Mouse (Mus musculus) forebrain, embryonic 11.5 days (tissue): ENCODE measurements around the gene Cldn7. TPM values are rescaled to one million over a fixed set of nuclear protein-coding genes. Genes with fewer than 3 reads are reported as not detected.
"Not testable (repeated sequence)": the region's sequence is repeated elsewhere in the genome, so short reads cannot be mapped to it uniquely, and the experiment has no call there.

Experiments
- ATAC-seq: fragments of 200-750 bp; cut with Nextera tagmentation; replicated peaks from 2 replicates; pipeline ENCODE4 v1.8.0; 2017; ENCODE audit warnings: moderate TSS enrichment; ENCODE audit not compliant: low FRiP score
- DNase-seq: peaks from one replicate; pipeline ENCODE4 v3.0.0-alpha.2; 2017; ENCODE audit warnings: low spot score
- H3K27ac ChIP-seq: fragments of 300-500 bp; sonication (generic); 2 replicates; pipeline ENCODE4 v1.5.1; 2014; ENCODE audit warnings: low read depth, low read length
- H3K27me3 ChIP-seq: fragments of 300-500 bp; sonication (generic); 2 replicates; pipeline ENCODE4 v1.6.1; 2014; ENCODE audit warnings: mild to moderate bottlenecking, low read length, mixed read lengths; ENCODE audit not compliant: control insufficient read depth, insufficient read depth
- H3K36me3 ChIP-seq: fragments of 300-500 bp; sonication (generic); 2 replicates; pipeline ENCODE4 v1.6.1; 2014; ENCODE audit warnings: mild to moderate bottlenecking, low read length, moderate library complexity, mixed read lengths; ENCODE audit not compliant: control insufficient read depth, insufficient read depth
- H3K4me1 ChIP-seq: fragments of 300-500 bp; sonication (generic); replicated peaks from 2 replicates; pipeline ENCODE4 v1.6.1; 2014; ENCODE audit warnings: low read length, mixed read lengths; ENCODE audit not compliant: control insufficient read depth, insufficient read depth
- H3K4me2 ChIP-seq: fragments of 300-500 bp; sonication (generic); 2 replicates; pipeline ENCODE4 v1.6.1; 2014; ENCODE audit warnings: low read depth, mild to moderate bottlenecking, low read length, moderate library complexity, mixed read lengths; ENCODE audit not compliant: severe bottlenecking
- H3K4me3 ChIP-seq: fragments of 300-500 bp; sonication (generic); 2 replicates; pipeline ENCODE4 v1.5.1; 2014; ENCODE audit warnings: low read depth, low read length
- H3K9ac ChIP-seq: fragments of 300-500 bp; sonication (generic); 2 replicates; pipeline ENCODE4 v1.6.1; 2014; ENCODE audit warnings: low read length
- H3K9me3 ChIP-seq: fragments of 300-500 bp; sonication (generic); 2 replicates; pipeline ENCODE4 v1.6.1; 2016; ENCODE audit warnings: low read length, mixed read lengths; ENCODE audit not compliant: control insufficient read depth
- WGBS: fragments of 180-500 bp; shearing (Covaris S2); extraction: QIAGEN DNeasy Blood & Tissue Kit; methylation state at CpG from one replicate; pipeline ENCODE4 v1.1.7; 2014; 5-methylcytosine and 5-hydroxymethylcytosine counted together
- polyA plus RNA-seq: library from polyadenylated mRNA; unstranded; fragments of >200 nt; fragmentation: Nextera tagmentation; extraction: Ambion mirVana; gene quantifications from 2 replicates; pipeline ENCODE4 v1.2.1, GENCODE M21; 2014

The Cldn7 gene
- polyA plus RNA-seq = 3.2 and 6.4 TPM in 2 replicates

DNA sequence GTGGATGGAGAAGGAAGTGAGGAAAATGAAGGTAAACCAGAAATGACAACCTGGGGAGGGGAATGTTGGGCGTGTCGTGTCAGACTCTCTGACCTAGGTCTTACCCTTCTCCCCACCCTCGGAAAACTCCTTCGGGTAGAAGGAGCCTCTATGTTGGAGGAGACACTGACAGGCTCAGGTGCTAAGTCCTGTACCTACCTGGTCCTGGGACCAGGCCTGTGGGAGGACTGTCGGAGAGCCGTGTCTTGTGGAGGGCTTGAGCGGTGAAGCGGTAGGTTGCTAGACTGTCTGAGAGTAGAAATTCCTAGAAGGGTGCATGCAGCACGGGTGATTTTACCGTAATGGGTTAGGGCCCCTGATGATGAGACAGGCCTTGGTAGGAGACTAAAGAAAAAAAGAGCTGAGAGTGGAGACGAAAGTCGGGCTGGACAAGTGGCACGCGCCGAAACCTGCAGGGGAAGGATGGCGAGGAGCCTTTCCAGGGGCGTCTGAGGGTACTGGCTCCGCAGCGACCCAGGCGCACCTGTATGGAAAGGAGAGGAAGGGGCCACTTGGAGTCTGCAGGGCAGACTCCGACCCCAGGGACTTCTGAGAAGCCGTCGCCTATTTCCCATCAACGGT, at the start of gene Cldn7:
Cldn7 (plus strand) TSS at position 130 of the 621 bp plus-strand sequence.
- H3K4me2 ChIP-seq = no peak within 1 kb of the TSS

DNA sequence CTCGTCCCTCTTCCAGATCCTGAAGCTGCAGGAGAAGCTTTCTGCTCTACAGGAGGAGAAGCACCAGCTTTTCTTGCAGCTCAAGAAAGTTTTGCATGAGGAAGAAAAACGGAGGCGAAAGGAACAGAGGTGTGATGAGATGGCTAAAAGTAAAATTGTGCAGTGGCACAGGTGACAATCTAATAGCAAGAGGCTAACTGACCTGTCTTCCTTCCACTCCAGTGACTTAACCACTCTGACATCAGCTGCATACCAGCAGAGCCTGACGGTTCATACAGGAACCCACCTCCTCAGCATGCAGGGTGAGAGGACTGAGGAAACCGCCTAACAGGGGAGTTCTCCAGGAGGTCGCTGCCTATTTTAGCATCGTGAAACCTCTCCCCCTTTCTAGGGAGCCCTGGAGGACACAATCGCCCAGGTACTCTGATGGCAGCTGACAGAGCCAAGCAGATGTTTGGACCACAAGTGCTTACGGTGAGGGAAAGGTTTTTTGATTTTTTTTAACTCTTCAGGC, 49.6 kb upstream of the Cldn7 start:
- DNase-seq (no peak), ATAC-seq (no peak)
- 41% methylated on average over 9 of the region's 9 CpGs for WGBS
- Histone ChIP-seq H3K4me1 (peaks cover 29% of the 10 kb centered on the region), H3K4me2 (peak overlapping the region; percentile 99), H3K9me3 (no peaks in the 10 kb centered on the region), H3K27ac (no peak overlapping the region), H3K36me3 (peaks cover 25% of the 10 kb centered on the region), H3K9ac (peak overlapping the region; percentile 89), H3K27me3 (no peaks in the 10 kb centered on the region), H3K4me3 (peak overlapping the region; percentile 91)

More for the DNA sequence above, at the start of gene Cldn7:
- no peaks in the 10 kb centered on the region for H3K9me3 ChIP-seq
- ATAC-seq (no peak), DNase-seq (no peak)
- no peak within 1 kb of the TSS for H3K27ac ChIP-seq
- H3K4me1 ChIP-seq = peaks cover 9% of the 10 kb centered on the region
- H3K9ac ChIP-seq = no peak within 1 kb of the TSS
- H3K27me3 ChIP-seq = peaks cover 50% of the 10 kb centered on the region
- WGBS = 12% methylated on average over 24 of the region's 24 CpGs
- H3K4me3 ChIP-seq = 0 out of 2 replicates have a peak within 1 kb of the TSS, but pooled peaks have one; percentile 6
- no peaks in the 10 kb centered on the region; the same call in 1 of the 2 replicates for H3K36me3 ChIP-seq

DNA sequence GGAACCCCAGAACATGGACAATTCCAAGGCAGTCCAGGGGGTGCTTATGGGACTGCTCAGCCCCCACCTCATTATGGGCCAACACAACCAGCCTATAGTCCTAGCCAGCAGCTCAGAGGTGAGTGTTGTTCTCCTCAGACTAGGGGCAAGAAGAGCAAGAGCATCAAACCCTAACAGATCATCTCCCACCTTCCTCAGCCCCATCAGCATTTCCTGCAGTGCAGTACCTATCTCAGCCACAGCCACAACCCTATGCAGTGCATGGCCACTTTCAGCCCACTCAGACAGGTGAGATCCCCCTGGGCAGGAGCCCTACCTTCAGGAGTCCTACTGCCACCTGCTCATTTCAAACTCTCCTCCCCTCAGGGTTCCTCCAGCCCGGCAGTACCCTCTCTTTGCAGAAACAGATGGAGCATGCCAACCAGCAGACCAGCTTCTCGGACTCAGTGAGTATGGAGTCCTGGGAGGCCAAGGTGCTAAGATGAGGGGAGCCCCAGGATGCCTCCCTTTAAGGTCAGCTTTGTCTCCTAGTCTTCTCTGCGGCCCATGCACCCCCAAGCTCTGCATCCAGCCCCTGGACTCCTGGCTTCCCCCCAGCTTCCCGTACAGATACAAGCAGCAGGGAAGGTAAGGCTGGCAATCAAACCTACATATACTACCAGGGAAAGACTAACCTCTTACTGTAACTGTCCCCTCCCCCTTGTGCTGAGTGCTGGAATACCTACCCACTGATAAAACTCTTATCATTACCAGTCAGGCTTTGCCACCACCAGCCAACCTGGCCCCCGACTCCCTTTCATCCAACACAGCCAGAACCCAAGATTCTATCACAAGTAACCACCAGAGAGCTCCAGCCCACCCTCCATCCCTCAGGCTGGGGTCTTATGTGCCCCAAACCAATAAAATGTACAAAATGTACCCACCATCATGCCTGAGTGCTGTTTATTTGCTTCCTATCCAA, 48.6 kb upstream of the Cldn7 start:
- Histone ChIP-seq H3K27me3 (no peaks in the 10 kb centered on the region), H3K9me3 (no peaks in the 10 kb centered on the region), H3K4me1 (peaks cover 29% of the 10 kb centered on the region), H3K36me3 (peaks cover 25% of the 10 kb centered on the region), H3K9ac (0 out of 2 replicates have a peak overlapping the region, but pooled peaks have one; percentile 12), H3K4me3 (no peak overlapping the region), H3K4me2 (peak overlapping the region; percentile 26; the same call in 1 of the 2 replicates), H3K27ac (no peak overlapping the region)
- 75% methylated on average over 5 of the region's 5 CpGs for WGBS
- no peak for DNase-seq
- no peak for ATAC-seq

DNA sequence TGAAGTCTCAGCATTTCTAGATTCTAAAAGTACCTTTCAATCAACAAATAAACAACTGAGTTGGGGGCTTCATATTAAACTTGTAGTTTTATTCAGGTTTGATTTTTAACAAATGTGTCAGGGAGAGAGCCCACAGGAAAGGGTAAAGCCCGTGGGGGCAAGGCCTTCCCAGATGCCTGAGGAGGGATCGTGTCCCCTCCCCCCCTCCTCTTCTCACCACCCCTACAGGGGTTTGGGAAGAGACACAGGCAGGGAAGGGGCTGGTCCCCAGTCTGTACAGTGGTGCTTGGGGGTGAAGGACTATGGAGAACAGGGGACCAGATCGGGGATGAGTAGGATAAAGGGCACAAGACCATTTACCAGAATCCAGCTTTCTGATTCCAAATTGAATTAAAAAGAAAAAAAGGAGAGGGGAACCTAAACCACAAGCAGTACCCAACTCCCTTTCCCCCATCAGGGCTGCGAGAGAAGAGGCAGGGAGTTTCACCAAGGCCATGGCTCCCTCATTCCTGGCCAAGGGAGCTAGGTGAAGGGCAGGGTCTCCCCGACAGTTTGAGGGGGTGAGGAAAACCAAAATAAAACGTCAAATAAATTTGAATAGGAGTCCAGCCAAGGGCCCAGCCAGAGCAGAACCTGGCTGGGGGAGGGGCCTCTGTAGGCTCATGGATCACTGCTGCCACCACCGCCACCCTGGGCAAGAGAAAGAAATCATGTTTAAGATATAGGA, 47.8 kb upstream of the Cldn7 start:
- H3K27ac ChIP-seq, H3K4me3 ChIP-seq, ATAC-seq, H3K9ac ChIP-seq, H3K9me3 ChIP-seq, H3K4me2 ChIP-seq, DNase-seq, H3K27me3 ChIP-seq: not testable (repeated sequence)
- Histone ChIP-seq H3K36me3 (peaks cover 23% of the 10 kb centered on the region), H3K4me1 (peaks cover 29% of the 10 kb centered on the region)
- WGBS = 58% methylated on average over 7 of the region's 7 CpGs

- H3K9ac ChIP-seq = no peak overlapping the region
- peaks cover 18% of the 10 kb centered on the region for H3K36me3 ChIP-seq
- H3K4me2 ChIP-seq = no peak overlapping the region
- DNase-seq (no peak), ATAC-seq (no peak)
- WGBS = 87% methylated on average over 8 of the region's 8 CpGs
- no peak overlapping the region for H3K4me3 ChIP-seq
- no peak overlapping the region for H3K27ac ChIP-seq
- H3K9me3 ChIP-seq = no peaks in the 10 kb centered on the region
- peaks cover 29% of the 10 kb centered on the region for H3K4me1 ChIP-seq
- no peaks in the 10 kb centered on the region for H3K27me3 ChIP-seq
Measured at GRCm38 (mm10) chr11:69917379-69917948, 47.1 kb upstream of the Cldn7 start.

GRCm38 (mm10) chr11:69918118-69918517, 46.5 kb upstream of the Cldn7 start:
- no peak overlapping the region for H3K4me3 ChIP-seq
- H3K36me3 ChIP-seq = peaks cover 15% of the 10 kb centered on the region
- ATAC-seq (no peak), DNase-seq (no peak)
- no peaks in the 10 kb centered on the region for H3K27me3 ChIP-seq
- no peak overlapping the region for H3K9ac ChIP-seq
- no peak overlapping the region for H3K4me2 ChIP-seq
- H3K27ac ChIP-seq = no peak overlapping the region
- H3K4me1 ChIP-seq = peaks cover 32% of the 10 kb centered on the region
- H3K9me3 ChIP-seq = no peaks in the 10 kb centered on the region
- WGBS = 90% methylated on average over 5 of the region's 5 CpGs

DNA sequence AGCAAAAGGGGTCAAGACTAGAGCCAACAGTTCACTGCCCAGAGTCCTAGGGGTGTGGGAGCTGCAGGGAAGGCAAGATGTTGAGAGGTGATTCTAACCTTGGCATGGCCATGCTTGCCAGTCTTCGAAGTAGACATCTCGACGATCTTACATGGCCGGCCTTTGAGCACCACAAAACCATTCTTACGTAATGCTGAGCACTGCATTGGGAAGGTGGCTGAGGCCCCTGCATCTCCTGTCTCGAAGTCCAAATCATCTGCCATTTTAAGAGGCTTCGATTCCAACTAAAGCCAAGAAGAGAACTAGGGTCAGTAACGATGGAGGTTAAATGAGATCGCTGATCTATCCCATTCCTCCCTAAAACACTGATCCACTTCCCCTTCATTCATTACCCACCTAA, 45.5 kb upstream of the Cldn7 start:
- Histone ChIP-seq H3K27ac (no peak overlapping the region; the same call in 1 of the 2 replicates), H3K4me3 (peak overlapping the region; percentile 97), H3K36me3 (peaks cover 15% of the 10 kb centered on the region), H3K27me3 (no peaks in the 10 kb centered on the region), H3K9ac (peak overlapping the region; percentile 95), H3K4me2 (peak overlapping the region; percentile 93), H3K9me3 (no peaks in the 10 kb centered on the region), H3K4me1 (peaks cover 28% of the 10 kb centered on the region)
- ATAC-seq (no peak), DNase-seq (no peak)
- WGBS = 87% methylated on average over 9 of the region's 9 CpGs
